Mouse (Mus musculus) lung, adult 2 months (tissue): ENCODE results near the gene Msto1. TPM values are rescaled to one million over a fixed set of nuclear protein-coding genes. Genes with fewer than 3 reads are reported as not detected.

ENCODE experiments used
- DNase-seq: peaks from one replicate; pipeline ENCODE4 v3.0.0; 2022
- H3K4me1 ChIP-seq: fragments of 200-500 bp; 2 replicates; pipeline ENCODE4 v1.6.1; 2011; ENCODE audit warnings: low read length; ENCODE audit not compliant: control insufficient read depth, insufficient read depth
- H3K4me3 ChIP-seq: fragments of 200-500 bp; replicated peaks from 2 replicates; pipeline ENCODE3; 2011; ENCODE audit warnings: low read depth, mild to moderate bottlenecking, control low read depth, low read length; ENCODE audit errors: extremely low read depth
- CTCF ChIP-seq: fragments of 200-500 bp; IDR thresholded peaks from 2 replicates; pipeline ENCODE4 v1.5.1; 2011; ENCODE audit warnings: mild to moderate bottlenecking, low read length, control low read depth; ENCODE audit not compliant: insufficient read depth
- POLR2A ChIP-seq: fragments of 200-500 bp; IDR thresholded peaks from 2 replicates; pipeline ENCODE4 v1.6.1; 2011; ENCODE audit warnings: low read depth, mild to moderate bottlenecking, control low read depth, low read length, borderline replicate concordance; ENCODE audit errors: extremely low read depth
- WGBS: fragments of 180-500 bp; shearing (Covaris S2); methylation state at CpG from one replicate; pipeline ENCODE4 v1.1.7; 2018; 5-methylcytosine and 5-hydroxymethylcytosine counted together
- polyA plus RNA-seq: library from polyadenylated mRNA; depleted of rRNA; stranded (reverse); fragments of >200 nt; gene quantifications from 2 replicates; pipeline ENCODE4 v1.2.3, GENCODE M21; 2012

Gene Msto1
- polyA plus RNA-seq, 1 experiment = 33.7 TPM

- Histone ChIP-seq H3K4me3 (no peak overlapping the region), H3K4me1 (no peaks in the 10 kb centered on the region)
- TF ChIP-seq CTCF (no peak), POLR2A (no peak)
- DNase-seq = no peak
- 88% methylated on average over 10 of the region's 10 CpGs for WGBS
Measured at GRCm38 (mm10) chr3:88942316-88942880, 28.6 kb upstream of the Msto1 start.

GRCm38 (mm10) chr3:88939749-88940148 lies 25.9 kb upstream of the Msto1 start:
- TF ChIP-seq CTCF = no peak
- no peak for TF ChIP-seq POLR2A
- DNase-seq = no peak
- no peak overlapping the region for H3K4me3 ChIP-seq
- WGBS = 67% methylated on average over 3 of the region's 3 CpGs
- H3K4me1 ChIP-seq = no peaks in the 10 kb centered on the region

GRCm38 (mm10) chr3:88939071-88939470 lies 25.3 kb upstream of the Msto1 start:
- TF ChIP-seq CTCF (no peak), POLR2A (no peak)
- Histone ChIP-seq H3K4me3 (no peak overlapping the region), H3K4me1 (no peaks in the 10 kb centered on the region)
- DNase-seq = no peak
- WGBS = 91% methylated on average over 10 of the region's 10 CpGs

- DNase-seq = no peak
- no peak for TF ChIP-seq CTCF
- TF ChIP-seq POLR2A = no peak
- Histone ChIP-seq H3K4me3 (no peak overlapping the region), H3K4me1 (no peaks in the 10 kb centered on the region)
- 84% methylated on average over 3 of the region's 3 CpGs for WGBS
Measured at GRCm38 (mm10) chr3:88929501-88929900, 15.7 kb upstream of the Msto1 start.

GRCm38 (mm10) chr3:88925651-88926050 lies 11.9 kb upstream of the Msto1 start:
- WGBS = 95% methylated on average over 2 of the region's 2 CpGs
- DNase-seq = no peak
- no peak overlapping the region for H3K4me3 ChIP-seq
- no peak for TF ChIP-seq CTCF
- TF ChIP-seq POLR2A = no peak
- no peaks in the 10 kb centered on the region for H3K4me1 ChIP-seq

GRCm38 (mm10) chr3:88923989-88924591 lies 10.3 kb upstream of the Msto1 start:
- DNase-seq = no peak
- H3K4me1 ChIP-seq = no peaks in the 10 kb centered on the region
- no peak overlapping the region for H3K4me3 ChIP-seq
- WGBS = 75% methylated on average over 8 of the region's 8 CpGs
- TF ChIP-seq POLR2A = no peak
- TF ChIP-seq CTCF = no peak

GRCm38 (mm10) chr3:88921411-88921810 lies 7.6 kb upstream of the Msto1 start:
- 90% methylated on average over 9 of the region's 9 CpGs for WGBS
- H3K4me1 ChIP-seq = no peaks in the 10 kb centered on the region
- DNase-seq = no peak
- no peak overlapping the region for H3K4me3 ChIP-seq
- no peak for TF ChIP-seq CTCF
- no peak for TF ChIP-seq POLR2A

- no peaks in the 10 kb centered on the region for H3K4me1 ChIP-seq
- H3K4me3 ChIP-seq = no peak overlapping the region
- WGBS = 74% methylated on average over 13 of the region's 13 CpGs
- TF ChIP-seq CTCF = no peak
- no peak for TF ChIP-seq POLR2A
- no peak for DNase-seq
Measured at GRCm38 (mm10) chr3:88918981-88919380, 5.2 kb upstream of the Msto1 start.

GRCm38 (mm10) chr3:88914384-88914810 lies 598 bp upstream of the Msto1 start:
- Histone ChIP-seq H3K4me1 (no peaks in the 10 kb centered on the region; the same call in 1 of the 2 replicates), H3K4me3 (peak overlapping the region; percentile 55)
- no peak for TF ChIP-seq POLR2A
- no peak for TF ChIP-seq CTCF
- peak; percentile 14 for DNase-seq
- 19% methylated on average over 8 of the region's 8 CpGs for WGBS

GRCm38 (mm10) chr3:88912585-88912984 lies 1.2 kb downstream of the Msto1 start:
- no peak for DNase-seq
- no peak overlapping the region for H3K4me3 ChIP-seq
- H3K4me1 ChIP-seq = no peaks in the 10 kb centered on the region; the same call in 1 of the 2 replicates
- TF ChIP-seq CTCF (no peak), POLR2A (no peak)
- WGBS = 89% methylated on average over 7 of the region's 7 CpGs
